Mouse (Mus musculus) kidney, adult 10 weeks (tissue): ENCODE results near the gene Rnps1. TPM values are rescaled to one million over a fixed set of nuclear protein-coding genes. Genes with fewer than 3 reads are reported as not detected.

Experiments used
- polyA plus RNA-seq: library from polyadenylated mRNA; stranded (reverse); fragments of 350-450 nt; fragmentation: Illumina TruSeq; extraction: RNeasy Lipid Tissue Mini Kit (QIAGEN cat#74804); gene quantifications from one replicate; pipeline ENCODE4 v1.2.3, GENCODE M21; 2014; ENCODE audit warnings: low read depth, low replicate concordance

Rnps1 gene
- polyA plus RNA-seq = 33.1 TPM

DNA sequence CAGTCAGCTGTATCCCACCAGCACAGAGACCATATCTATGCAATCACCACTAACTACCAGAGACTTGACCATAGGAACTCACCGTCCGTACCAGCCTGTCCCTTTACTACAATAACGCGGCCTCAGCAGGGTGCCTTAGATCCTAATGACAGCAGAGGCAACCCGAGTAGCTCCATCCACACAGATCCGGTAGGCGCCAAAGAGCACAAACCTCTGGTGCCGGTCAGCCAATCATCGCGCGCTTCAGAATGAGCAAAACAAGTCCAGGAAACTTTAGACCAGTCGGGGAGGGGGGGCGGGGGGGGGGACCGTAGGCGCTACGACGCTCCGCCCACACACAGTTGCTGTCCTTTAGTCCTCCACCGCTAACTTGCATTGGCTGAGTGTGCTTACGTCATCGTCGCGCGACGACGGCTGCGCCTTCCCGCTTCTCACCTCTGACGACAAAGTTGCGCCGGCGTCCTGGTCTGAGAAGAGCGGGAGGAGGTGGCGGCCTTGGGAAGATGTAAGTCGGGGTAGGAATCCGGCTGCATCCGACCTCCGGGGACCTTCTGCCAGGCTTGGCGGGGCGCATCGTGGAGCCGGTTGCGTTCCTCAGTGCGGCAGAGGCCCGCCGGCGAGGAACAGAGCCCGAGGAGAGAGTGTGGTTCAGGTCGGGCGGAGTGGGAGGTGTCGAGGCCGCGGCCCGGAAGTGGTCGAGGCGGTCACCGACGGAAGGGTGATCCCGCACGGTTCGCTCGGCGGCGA is at the start of gene Rnps1:
TSS of gene Rnps1 (plus strand) at position 336 of the 747 bp plus-strand sequence.

DNA sequence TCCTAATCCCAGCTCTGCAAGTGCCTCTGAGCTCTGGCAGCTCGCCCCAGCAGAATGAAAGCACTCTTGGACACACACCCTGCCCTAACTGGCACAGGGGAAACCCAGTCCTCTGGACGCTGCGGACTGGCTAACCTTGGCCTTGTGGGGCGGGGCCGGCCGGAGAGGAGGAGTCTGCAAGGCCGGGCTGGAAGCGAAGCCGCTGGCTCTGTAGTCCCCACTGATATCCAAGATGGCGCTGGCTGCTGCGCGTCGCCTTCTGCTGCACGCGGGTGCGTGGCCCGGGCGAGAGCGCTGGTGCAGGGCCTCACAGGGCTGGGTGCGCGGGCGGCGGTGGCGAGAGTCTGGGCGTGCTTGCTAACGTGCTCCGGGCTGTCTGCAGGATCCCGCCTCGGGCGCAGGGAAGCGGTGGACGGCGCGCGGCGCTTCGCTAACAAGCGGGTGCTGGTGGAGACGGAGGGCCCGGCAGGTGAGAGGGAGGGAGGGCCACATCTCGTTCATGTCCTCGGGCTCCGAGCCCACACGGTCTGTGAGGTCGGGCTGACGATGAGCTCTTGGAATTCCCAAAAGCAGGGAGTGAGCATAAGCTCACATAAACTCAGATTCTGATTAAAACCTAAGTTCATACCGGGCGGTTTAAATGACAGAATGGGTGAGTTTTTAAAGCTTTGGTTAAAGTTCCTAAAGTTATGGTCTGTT is 12.3 kb downstream of the Rnps1 start, which contains the start of gene Eci1:
TSS of gene Eci1 (plus strand) at position 171 of the 699 bp plus-strand sequence.

DNA sequence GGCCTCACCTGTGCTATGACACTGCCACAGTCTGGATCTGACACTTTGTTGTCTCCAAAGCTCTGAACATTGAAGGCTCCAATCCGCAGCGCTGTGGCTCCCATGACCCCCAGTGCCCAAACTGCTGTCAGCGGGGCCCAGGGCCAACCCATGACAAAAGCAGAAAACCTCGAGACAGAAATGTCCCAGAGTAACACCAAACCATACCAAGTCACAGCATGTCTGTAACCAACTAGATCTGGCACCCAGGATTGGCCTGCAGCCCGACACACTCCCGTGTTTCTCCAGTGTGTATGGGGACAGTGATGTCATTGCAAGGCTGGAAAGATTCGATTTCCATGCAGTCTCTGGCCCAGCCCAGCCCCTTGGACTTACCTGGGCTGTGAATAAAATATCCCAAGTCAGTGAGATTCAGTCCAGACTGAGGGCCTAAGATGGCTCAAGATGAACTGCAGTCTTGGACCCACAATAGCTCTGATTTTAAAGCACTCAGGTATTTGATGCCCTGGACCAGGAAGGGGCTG is 28.3 kb downstream of the Rnps1 start, which contains the start of gene Dnase1l2:
TSS of gene Dnase1l2 (minus strand) at position 474 of the 524 bp plus-strand sequence.

DNA sequence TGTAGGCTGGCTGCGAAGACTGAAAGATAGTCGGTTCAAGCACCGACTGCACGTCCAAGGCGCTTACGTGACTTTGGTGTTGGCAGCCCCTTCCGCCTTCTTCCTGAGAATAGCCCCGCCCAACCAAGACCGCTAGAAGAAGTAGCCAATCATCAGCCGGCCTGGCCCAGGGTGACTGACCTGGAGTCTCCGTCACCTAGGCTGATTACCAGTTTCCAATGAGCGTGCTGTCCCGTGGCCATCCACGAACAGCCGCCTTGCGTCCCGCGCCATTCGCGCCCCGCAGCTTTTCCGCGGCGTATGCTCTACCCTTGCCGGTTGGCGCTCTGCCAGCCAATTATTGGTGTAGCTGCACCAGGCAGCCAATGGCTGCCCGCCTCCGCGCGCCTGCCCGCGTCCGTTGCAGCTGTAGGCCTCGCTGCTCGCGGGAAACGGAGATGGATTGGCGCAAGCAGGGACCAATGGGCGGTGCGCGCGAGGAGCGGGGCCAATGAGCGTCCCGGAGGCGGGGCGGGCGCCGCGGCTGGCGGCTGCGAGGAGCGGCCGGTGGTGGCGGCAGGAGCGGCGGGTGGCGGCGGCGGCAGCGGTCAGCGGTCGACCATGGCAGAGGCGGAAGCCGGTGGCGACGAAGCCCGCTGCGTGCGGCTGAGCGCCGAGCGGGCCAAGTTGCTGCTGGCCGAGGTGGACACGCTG is 55.7 kb downstream of the Rnps1 start, which contains the start of the genes E4f1 and Pgp:
TSS of gene E4f1 (minus strand) at position 404 of the 693 bp plus-strand sequence.
TSS of gene Pgp (plus strand) at position 483 of the 693 bp plus-strand sequence.

DNA sequence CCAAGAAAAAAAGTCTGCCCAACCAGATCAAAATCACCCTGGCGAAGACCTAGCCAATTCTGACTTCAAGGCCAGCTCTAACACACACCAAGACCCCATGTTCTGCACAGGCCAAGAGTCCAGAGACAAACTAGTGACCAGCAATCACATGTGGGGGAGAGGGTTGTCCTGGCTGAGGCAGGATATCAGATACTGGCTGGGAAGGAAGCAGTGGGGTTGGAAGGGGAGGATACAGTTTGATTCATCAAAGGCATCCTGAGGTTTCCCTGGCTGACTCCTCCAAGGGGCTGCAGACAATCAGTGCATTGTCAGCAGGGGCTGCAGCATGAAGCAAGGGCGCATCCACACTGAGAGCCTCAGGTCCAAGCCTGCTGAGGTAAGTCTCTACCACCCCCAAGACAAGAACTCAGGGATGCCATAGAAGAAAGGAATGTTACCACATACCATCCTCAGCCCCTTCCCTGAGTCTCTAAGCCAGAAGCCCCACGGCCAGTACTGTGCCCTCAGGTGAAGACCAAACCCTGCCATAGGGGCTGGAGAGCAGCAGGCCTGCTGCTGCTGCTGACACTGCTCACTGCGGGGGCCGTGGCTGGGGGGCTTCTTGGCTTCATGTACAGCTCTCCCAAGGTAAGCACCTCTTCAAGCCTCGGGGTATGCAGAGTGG is 59.4 kb downstream of the Rnps1 start, which contains the start of gene Bricd5:
TSS of gene Bricd5 (plus strand) at position 273 of the 664 bp plus-strand sequence.

Other genes with a start within 250 kb of the Rnps1 start
- gene Atp6v0c, start 244.9 kb upstream of the Rnps1 start, polyA plus RNA-seq = 120 TPM
- gene Tbc1d24, start 209.0 kb upstream of the Rnps1 start, polyA plus RNA-seq = 5.7 TPM
- gene Ntn3, start 205.0 kb upstream of the Rnps1 start, polyA plus RNA-seq = not detected
- gene Tedc2, start 193.7 kb upstream of the Rnps1 start, polyA plus RNA-seq = 1.6 TPM
- gene Ccnf, start 163.1 kb upstream of the Rnps1 start, polyA plus RNA-seq = not detected
- gene Abca17, start 63.5 kb upstream of the Rnps1 start, polyA plus RNA-seq = 0.53 TPM
- gene Abca3, start 62.6 kb upstream of the Rnps1 start, polyA plus RNA-seq = 18.1 TPM
- 43.3 TPM for gene Eci1, start 12.1 kb downstream of the Rnps1 start, polyA plus RNA-seq
- gene Dnase1l2, start 28.5 kb downstream of the Rnps1 start, polyA plus RNA-seq = 0.57 TPM
- 0.40 TPM for gene E4f1, start 55.7 kb downstream of the Rnps1 start, polyA plus RNA-seq
- gene Pgp, start 55.8 kb downstream of the Rnps1 start, polyA plus RNA-seq = 14.7 TPM
- gene Bricd5, start 59.3 kb downstream of the Rnps1 start, polyA plus RNA-seq = not detected
- gene Mlst8, start 64.5 kb downstream of the Rnps1 start, polyA plus RNA-seq = 2.4 TPM
- not detected for gene Caskin1, start 74.0 kb downstream of the Rnps1 start, polyA plus RNA-seq
- gene Traf7, start 113.4 kb downstream of the Rnps1 start, polyA plus RNA-seq = 1.9 TPM
- gene Rab26, start 119.6 kb downstream of the Rnps1 start, polyA plus RNA-seq = not detected
- 4.7 TPM for gene Pkd1, start 135.3 kb downstream of the Rnps1 start, polyA plus RNA-seq
- gene Tsc2, start 218.1 kb downstream of the Rnps1 start, polyA plus RNA-seq = 11.8 TPM
- gene Nthl1, start 218.1 kb downstream of the Rnps1 start, polyA plus RNA-seq = 0.28 TPM
- gene Slc9a3r2, start 235.8 kb downstream of the Rnps1 start, polyA plus RNA-seq = 11.1 TPM
- gene Npw, start 243.9 kb downstream of the Rnps1 start, polyA plus RNA-seq = not detected